ENCODE assay signal across 46 mouse cellular contexts in genomic region chr1:170302456-170302855, GRCm38 (mm10). TPM values are rescaled to one million over a fixed set of nuclear protein-coding genes. Genes with fewer than 3 reads are reported as not detected.
"Had no signal": no experiment of that assay in that cellular context is flagged by ENCODE, and none has a peak within 500 bp of the region (broad histone marks: within the 10 kb centered on the region; RNA-seq: fewer than 3 reads in every experiment).

No protein-coding gene starts in this region.

- H3K4me3 ChIP-seq: heart, embryonic 12.5 days; heart, embryonic 13.5 days; heart, embryonic 15.5 days; hindbrain, embryonic 12.5 days; hindbrain, embryonic 15.5 days; intestine, embryonic 15.5 days; kidney, embryonic 15.5 days; layer of hippocampus, adult 2 months; left cerebral cortex, adult 2 months had no signal

- H3K4me2 ChIP-seq: heart, embryonic 11.5 days; heart, embryonic 12.5 days; heart, embryonic 13.5 days; heart, embryonic 15.5 days; hindbrain, embryonic 12.5 days; hindbrain, embryonic 14.5 days; hindbrain, embryonic 15.5 days; intestine, embryonic 15.5 days; kidney, embryonic 15.5 days had no signal

- ATAC-seq: hindbrain, embryonic 16.5 days; hindbrain, postnatal 0 days; inflammation-experienced regulatory T-cells, adult 6 months; intestine, embryonic 15.5 days; intestine, embryonic 16.5 days; intestine, postnatal 0 days had no signal

- H3K27me3 ChIP-seq: heart, embryonic 12.5 days; heart, embryonic 13.5 days; heart, embryonic 15.5 days; hindbrain, embryonic 12.5 days; hindbrain, embryonic 15.5 days; intestine, embryonic 15.5 days; kidney, embryonic 15.5 days had no signal

- H3K36me3 ChIP-seq: heart, embryonic 15.5 days; hindbrain, embryonic 12.5 days; hindbrain, embryonic 15.5 days; intestine, embryonic 15.5 days had no signal

- DNase-seq: heart, postnatal 10 days; heart, postnatal 14 days; heart, postnatal 36 days; heart, postnatal 4 days; kidney, adult 11 months; kidney, adult 18-20 months; kidney, adult 2 months; kidney, adult 8-10 months; kidney, adult 9 months; kidney, postnatal 10 days; kidney, postnatal 14 days; kidney, postnatal 25 days; kidney, postnatal 36 days; kidney, postnatal 4 days; layer of hippocampus, adult 9-11 months; layer of hippocampus, postnatal 36 days had no signal

- H3K27ac ChIP-seq: heart, embryonic 13.5 days; heart, embryonic 15.5 days; hindbrain, embryonic 12.5 days; hindbrain, embryonic 14.5 days; hindbrain, embryonic 15.5 days; hindbrain, postnatal 0 days; intestine, embryonic 15.5 days; kidney, embryonic 15.5 days; kidney, postnatal 0 days; layer of hippocampus, adult 2 months; left cerebral cortex, adult 2 months had no signal

- H3K9me3 ChIP-seq: heart, embryonic 12.5 days; heart, embryonic 13.5 days; heart, embryonic 15.5 days; hindbrain, embryonic 12.5 days; hindbrain, embryonic 15.5 days; intestine, embryonic 15.5 days; kidney, embryonic 15.5 days had no signal

- H3K4me1 ChIP-seq: heart, embryonic 15.5 days; hindbrain, embryonic 12.5 days; hindbrain, embryonic 15.5 days; intestine, embryonic 15.5 days had no signal

- H3K9ac ChIP-seq: heart, embryonic 12.5 days; heart, embryonic 13.5 days; heart, embryonic 15.5 days; hindbrain, embryonic 12.5 days; hindbrain, embryonic 14.5 days; hindbrain, embryonic 15.5 days; intestine, embryonic 15.5 days; kidney, embryonic 15.5 days had no signal

RNA-seq across cellular contexts. Expression of gene Gm7694, which starts 3.7 kb away (rescaled TPM):
- polyA plus RNA-seq: inflammation-experienced regulatory T-cells, adult 6 months had no signal

RNA-seq across cellular contexts. Expression of gene Spata46, which starts 6.1 kb away (rescaled TPM):
- total RNA-seq: heart, adult 8-10 months; heart, postnatal 10 days; heart, postnatal 14 days; heart, postnatal 25 days; heart, postnatal 36 days; heart, postnatal 4 days; hematopoietic stem cell, adult 5-6 weeks; hindbrain, postnatal 0 days; layer of hippocampus, adult 18-20 months; layer of hippocampus, adult 2 months; layer of hippocampus, adult 8-10 months; layer of hippocampus, postnatal 10 days; layer of hippocampus, postnatal 14 days; layer of hippocampus, postnatal 25 days; layer of hippocampus, postnatal 36 days; left cerebral cortex, adult 18-20 months; left cerebral cortex, adult 2 months; left cerebral cortex, adult 8-10 months had no signal
- polyA plus RNA-seq: inflammation-experienced regulatory T-cells, adult 6 months; large intestine, adult 2 months had no signal

RNA-seq across cellular contexts. Expression of gene Sh2d1b1, which starts 25.3 kb away (rescaled TPM):
- total RNA-seq: hindbrain, postnatal 0 days; layer of hippocampus, adult 18-20 months; layer of hippocampus, adult 2 months; layer of hippocampus, postnatal 10 days; layer of hippocampus, postnatal 14 days; layer of hippocampus, postnatal 25 days; layer of hippocampus, postnatal 36 days; left cerebral cortex, adult 2 months had no signal
- polyA plus RNA-seq: heart, embryonic 13.5 days; hindbrain, embryonic 11.5 days; hindbrain, embryonic 12.5 days; hindbrain, embryonic 14.5 days; hindbrain, embryonic 16.5 days; hindbrain, postnatal 0 days; inflammation-experienced regulatory T-cells, adult 6 months; kidney, embryonic 14.5 days had no signal
